In genomic region chr2:84021930-84022329, GRCm38 (mm10) we compare ENCODE assay signal across 23 mouse cellular contexts. TPM values are rescaled to one million over a fixed set of nuclear protein-coding genes. Genes with fewer than 3 reads are reported as not detected.
"Had no signal": no experiment of that assay in that cellular context is flagged by ENCODE, and none has a peak within 500 bp of the region (broad histone marks: within the 10 kb centered on the region; RNA-seq: fewer than 3 reads in every experiment).

No protein-coding gene starts in this region.

- H3K27me3 ChIP-seq: lung, embryonic 15.5 days; megakaryocyte, embryonic 14.5 days; midbrain, embryonic 13.5 days; midbrain, embryonic 15.5 days; neural tube, embryonic 12.5 days; stomach, embryonic 15.5 days had no signal

- H3K4me1 ChIP-seq: midbrain, embryonic 13.5 days; midbrain, embryonic 15.5 days; neural tube, embryonic 12.5 days; stomach, embryonic 15.5 days had no signal

- H3K4me3 ChIP-seq: lung, embryonic 15.5 days; megakaryocyte, embryonic 14.5 days; midbrain, embryonic 13.5 days; midbrain, embryonic 15.5 days; neural tube, embryonic 12.5 days; stomach, embryonic 15.5 days had no signal

- H3K9ac ChIP-seq: lung, embryonic 15.5 days; midbrain, embryonic 13.5 days; midbrain, embryonic 15.5 days; neural tube, embryonic 12.5 days; stomach, embryonic 15.5 days had no signal

- DNase-seq: lung, adult 2 months; lung, postnatal 14 days; lung, postnatal 36 days; right cerebral cortex, postnatal 14 days; thymus, adult 2 months; thymus, postnatal 25 days; thymus, postnatal 4 days had no signal

- H3K36me3 ChIP-seq: lung, embryonic 15.5 days; midbrain, embryonic 13.5 days; midbrain, embryonic 15.5 days; neural tube, embryonic 12.5 days; stomach, embryonic 15.5 days had no signal

- H3K9me3 ChIP-seq: lung, embryonic 15.5 days; megakaryocyte, embryonic 14.5 days; midbrain, embryonic 13.5 days; midbrain, embryonic 15.5 days; neural tube, embryonic 12.5 days; stomach, embryonic 15.5 days had no signal

- H3K27ac ChIP-seq: lung, embryonic 15.5 days; macrophage; midbrain, embryonic 13.5 days; midbrain, embryonic 15.5 days; neural tube, embryonic 12.5 days; stomach, embryonic 15.5 days; stomach, postnatal 0 days had no signal

RNA-seq across cellular contexts. Expression of gene Gm13691, which starts 31.6 kb away (rescaled TPM):
- total RNA-seq: midbrain, postnatal 0 days; monocyte, adult 5-6 weeks; neutrophil, adult 5-6 weeks had no signal
- polyA plus RNA-seq: lung, adult 2 months; lung, embryonic 15.5 days; lung, postnatal 0 days; macrophage; midbrain, embryonic 11.5 days; midbrain, embryonic 13.5 days; midbrain, embryonic 15.5 days; midbrain, postnatal 0 days; neural tube, embryonic 12.5 days; neural tube, embryonic 14.5 days; spleen, adult 2 months; stomach, postnatal 0 days; thymus, adult 2 months had no signal

RNA-seq across cellular contexts. Expression of gene Gm13697, which starts 37.4 kb away (rescaled TPM):
- total RNA-seq: midbrain, postnatal 0 days; monocyte, adult 5-6 weeks; neutrophil, adult 5-6 weeks had no signal
- polyA plus RNA-seq: lung, adult 2 months; lung, embryonic 15.5 days; lung, postnatal 0 days; macrophage; midbrain, embryonic 11.5 days; midbrain, embryonic 13.5 days; midbrain, embryonic 15.5 days; midbrain, postnatal 0 days; neural tube, embryonic 12.5 days; neural tube, embryonic 14.5 days; spleen, adult 2 months; stomach, postnatal 0 days; thymus, adult 2 months had no signal

RNA-seq across cellular contexts. Expression of gene Gm13694, which starts 43.2 kb away (rescaled TPM):
- total RNA-seq: midbrain, postnatal 0 days; monocyte, adult 5-6 weeks; neutrophil, adult 5-6 weeks had no signal
- polyA plus RNA-seq: lung, adult 2 months; lung, embryonic 15.5 days; lung, postnatal 0 days; macrophage; midbrain, embryonic 11.5 days; midbrain, embryonic 13.5 days; midbrain, embryonic 15.5 days; midbrain, postnatal 0 days; neural tube, embryonic 12.5 days; neural tube, embryonic 14.5 days; spleen, adult 2 months; stomach, postnatal 0 days; thymus, adult 2 months had no signal

RNA-seq across cellular contexts. Expression of gene Gm13696, which starts 49.0 kb away (rescaled TPM):
- total RNA-seq: midbrain, postnatal 0 days; monocyte, adult 5-6 weeks; neutrophil, adult 5-6 weeks had no signal
- polyA plus RNA-seq: lung, adult 2 months; lung, embryonic 15.5 days; lung, postnatal 0 days; macrophage; midbrain, embryonic 11.5 days; midbrain, embryonic 13.5 days; midbrain, embryonic 15.5 days; midbrain, postnatal 0 days; neural tube, embryonic 12.5 days; neural tube, embryonic 14.5 days; spleen, adult 2 months; stomach, postnatal 0 days; thymus, adult 2 months had no signal

RNA-seq across cellular contexts. Expression of gene Gm13695, which starts 54.8 kb away (rescaled TPM):
- total RNA-seq: megakaryocyte progenitor cell, adult 5-6 weeks; midbrain, postnatal 0 days; monocyte, adult 5-6 weeks; neutrophil, adult 5-6 weeks had no signal
- polyA plus RNA-seq: lung, adult 2 months; lung, embryonic 15.5 days; lung, postnatal 0 days; macrophage; midbrain, embryonic 11.5 days; midbrain, embryonic 13.5 days; midbrain, embryonic 15.5 days; midbrain, postnatal 0 days; neural tube, embryonic 12.5 days; neural tube, embryonic 14.5 days; spleen, adult 2 months; stomach, postnatal 0 days; thymus, adult 2 months had no signal
